Mouse (Mus musculus) midbrain, embryonic 10.5 days (tissue): ENCODE measurements around the gene Ttc5. TPM values are rescaled to one million over a fixed set of nuclear protein-coding genes. Genes with fewer than 3 reads are reported as not detected.
"Not testable (repeated sequence)": the region's sequence is repeated elsewhere in the genome, so short reads cannot be mapped to it uniquely, and the experiment has no call there.

Source experiments
- DNase-seq: peaks from one replicate; pipeline ENCODE4 v3.0.0-alpha.2; 2017; ENCODE audit warnings: low spot score
- H3K27ac ChIP-seq: fragments of 300-500 bp; sonication (generic); replicated peaks from 2 replicates; pipeline ENCODE4 v1.5.1; 2016; ENCODE audit warnings: mild to moderate bottlenecking
- H3K27me3 ChIP-seq: fragments of 300-500 bp; sonication (generic); 2 replicates; pipeline ENCODE4 v1.6.1; 2016; ENCODE audit warnings: low read depth, mild to moderate bottlenecking; ENCODE audit not compliant: poor library complexity, severe bottlenecking
- H3K36me3 ChIP-seq: fragments of 300-500 bp; sonication (generic); 2 replicates; pipeline ENCODE4 v1.6.1; 2016; ENCODE audit warnings: mild to moderate bottlenecking, moderate library complexity
- H3K4me1 ChIP-seq: fragments of 300-500 bp; sonication (generic); 2 replicates; pipeline ENCODE4 v1.6.1; 2016
- H3K4me3 ChIP-seq: fragments of 300-500 bp; sonication (generic); 2 replicates; pipeline ENCODE4 v1.5.1; 2016; ENCODE audit warnings: mild to moderate bottlenecking, moderate library complexity
- H3K9me3 ChIP-seq: fragments of 300-500 bp; sonication (generic); replicated peaks from 2 replicates; pipeline ENCODE4 v1.6.1; 2016; ENCODE audit warnings: mild to moderate bottlenecking
- WGBS: fragments of 180-500 bp; shearing (Covaris S2); methylation state at CpG from one replicate; pipeline ENCODE4 v1.1.7; 2016; 5-methylcytosine and 5-hydroxymethylcytosine counted together
- polyA plus RNA-seq: library from polyadenylated mRNA; unstranded; fragments of >200 nt; fragmentation: Nextera tagmentation; extraction: Ambion mirVana; gene quantifications from 2 replicates; pipeline ENCODE4 v1.2.1, GENCODE M21; 2016

Ttc5 gene
- polyA plus RNA-seq = 116 and 127 TPM in 2 replicates

GRCm38 (mm10) chr14:50785251-50785637, at the start of gene Ttc5:
Gene Ttc5, minus strand, starts transcription at chr14:50785519.
- H3K4me3 ChIP-seq = peak within 1 kb of the TSS; percentile 80
- H3K9me3 ChIP-seq = no peaks in the 10 kb centered on the region
- peaks cover 7% of the 10 kb centered on the region for H3K4me1 ChIP-seq
- WGBS = under 1% methylated on average over 21 of the region's 21 CpGs
- peaks cover 21% of the 10 kb centered on the region for H3K36me3 ChIP-seq
- H3K27ac ChIP-seq = peak within 1 kb of the TSS; percentile 94
- DNase-seq = peak; percentile 92
- no peaks in the 10 kb centered on the region for H3K27me3 ChIP-seq

- no peak overlapping the region for H3K27ac ChIP-seq
- DNase-seq = no peak
- no peaks in the 10 kb centered on the region for H3K9me3 ChIP-seq
- H3K4me3 ChIP-seq = no peak overlapping the region
- no peaks in the 10 kb centered on the region for H3K27me3 ChIP-seq
- no peaks in the 10 kb centered on the region for H3K36me3 ChIP-seq
- 67% methylated on average over 2 of the region's 2 CpGs for WGBS
- no peaks in the 10 kb centered on the region for H3K4me1 ChIP-seq
These were observed 49.1 kb upstream of the Ttc5 start for GRCm38 (mm10) chr14:50834435-50834834.

GRCm38 (mm10) chr14:50833964-50834363, 48.6 kb upstream of the Ttc5 start:
- WGBS = 86% methylated on average over 10 of the region's 10 CpGs
- no peak overlapping the region for H3K4me3 ChIP-seq

GRCm38 (mm10) chr14:50829878-50830277, 44.6 kb upstream of the Ttc5 start:
- Histone ChIP-seq H3K36me3 (no peaks in the 10 kb centered on the region), H3K27ac (no peak overlapping the region), H3K4me1 (no peaks in the 10 kb centered on the region), H3K4me3 (no peak overlapping the region), H3K27me3 (no peaks in the 10 kb centered on the region), H3K9me3 (no peaks in the 10 kb centered on the region)
- WGBS = 87% methylated on average over 3 of the region's 3 CpGs
- no peak for DNase-seq

More at GRCm38 (mm10) chr14:50833964-50834363, 48.6 kb upstream of the Ttc5 start:
- no peaks in the 10 kb centered on the region for H3K4me1 ChIP-seq
- H3K9me3 ChIP-seq = no peaks in the 10 kb centered on the region
- H3K27me3 ChIP-seq = no peaks in the 10 kb centered on the region
- H3K36me3 ChIP-seq = no peaks in the 10 kb centered on the region
- no peak overlapping the region for H3K27ac ChIP-seq
- DNase-seq = no peak

GRCm38 (mm10) chr14:50826579-50826978, 41.3 kb upstream of the Ttc5 start:
- Histone ChIP-seq H3K4me1 (no peaks in the 10 kb centered on the region), H3K4me3 (no peak overlapping the region), H3K27ac (no peak overlapping the region), H3K9me3 (no peaks in the 10 kb centered on the region), H3K36me3 (peaks cover 31% of the 10 kb centered on the region), H3K27me3 (no peaks in the 10 kb centered on the region)
- 89% methylated on average over 4 of the region's 4 CpGs for WGBS
- DNase-seq = no peak

- Histone ChIP-seq H3K27me3 (no peaks in the 10 kb centered on the region), H3K27ac (no peak overlapping the region), H3K4me3 (no peak overlapping the region), H3K36me3 (peaks cover 54% of the 10 kb centered on the region), H3K9me3 (no peaks in the 10 kb centered on the region), H3K4me1 (no peaks in the 10 kb centered on the region)
- WGBS = 93% methylated on average over 9 of the region's 9 CpGs
- no peak for DNase-seq
These were observed 38.9 kb upstream of the Ttc5 start for GRCm38 (mm10) chr14:50824219-50824618.

- Histone ChIP-seq H3K4me1 (no peaks in the 10 kb centered on the region), H3K4me3 (no peak overlapping the region), H3K36me3 (peaks cover 64% of the 10 kb centered on the region), H3K27me3 (no peaks in the 10 kb centered on the region), H3K27ac (no peak overlapping the region), H3K9me3 (no peaks in the 10 kb centered on the region)
- no peak for DNase-seq
- 85% methylated on average over 2 of the region's 2 CpGs for WGBS
These were observed 37.9 kb upstream of the Ttc5 start for GRCm38 (mm10) chr14:50823240-50823639.

- Histone ChIP-seq H3K36me3 (peaks cover 79% of the 10 kb centered on the region), H3K4me3 (no peak overlapping the region), H3K9me3 (no peaks in the 10 kb centered on the region), H3K4me1 (peaks cover 6% of the 10 kb centered on the region; the same call in 1 of the 2 replicates), H3K27me3 (no peaks in the 10 kb centered on the region), H3K27ac (no peak overlapping the region)
- DNase-seq = no peak
- 82% methylated on average over 2 of the region's 2 CpGs for WGBS
These were observed 27.7 kb upstream of the Ttc5 start for GRCm38 (mm10) chr14:50813060-50813459.

- peaks cover 28% of the 10 kb centered on the region for H3K36me3 ChIP-seq
- peak within 1 kb of the TSS; percentile 89 for H3K27ac ChIP-seq
- no peaks in the 10 kb centered on the region for H3K27me3 ChIP-seq
- no peaks in the 10 kb centered on the region for H3K9me3 ChIP-seq
- DNase-seq = peak; percentile 95
- H3K4me1 ChIP-seq = peaks cover 14% of the 10 kb centered on the region
- WGBS = under 1% methylated on average over 42 of the region's 42 CpGs
- H3K4me3 ChIP-seq = peak within 1 kb of the TSS; percentile 64
These were observed 22.3 kb upstream of the Ttc5 start, which contains the start of the genes Ccnb1ip1 and Parp2 for GRCm38 (mm10) chr14:50807487-50808072. Gene Ccnb1ip1, minus strand, starts transcription at chr14:50807732. Gene Parp2, plus strand, starts transcription at chr14:50807841.

- Histone ChIP-seq H3K4me3 (peak overlapping the region; percentile 64; the same call in 1 of the 2 replicates), H3K4me1 (peaks cover 14% of the 10 kb centered on the region), H3K36me3 (peaks cover 17% of the 10 kb centered on the region)
- not testable (repeated sequence) for DNase-seq, H3K9me3 ChIP-seq, H3K27me3 ChIP-seq, H3K27ac ChIP-seq
- 93% methylated on average over 5 of the region's 5 CpGs for WGBS
These were observed 21.1 kb upstream of the Ttc5 start for GRCm38 (mm10) chr14:50806469-50806868.

- H3K27me3 ChIP-seq = no peaks in the 10 kb centered on the region
- H3K4me3 ChIP-seq = no peak overlapping the region
- WGBS = 77% methylated on average over 13 of the region's 13 CpGs
- no peaks in the 10 kb centered on the region for H3K9me3 ChIP-seq
- DNase-seq = no peak
- no peaks in the 10 kb centered on the region for H3K36me3 ChIP-seq
- peaks cover 16% of the 10 kb centered on the region for H3K4me1 ChIP-seq
- H3K27ac ChIP-seq = no peak overlapping the region
These were observed 19.4 kb upstream of the Ttc5 start for GRCm38 (mm10) chr14:50804683-50805082.

GRCm38 (mm10) chr14:50802843-50803562, 17.7 kb upstream of the Ttc5 start:
- Histone ChIP-seq H3K4me3 (no peak overlapping the region), H3K9me3 (no peaks in the 10 kb centered on the region), H3K4me1 (peaks cover 10% of the 10 kb centered on the region), H3K27ac (no peak overlapping the region), H3K36me3 (no peaks in the 10 kb centered on the region), H3K27me3 (no peaks in the 10 kb centered on the region)
- 61% methylated on average over 4 of the region's 4 CpGs for WGBS
- no peak for DNase-seq

- no peaks in the 10 kb centered on the region for H3K27me3 ChIP-seq
- H3K27ac ChIP-seq = no peak overlapping the region
- no peak overlapping the region for H3K4me3 ChIP-seq
- no peak for DNase-seq
- H3K4me1 ChIP-seq = peaks cover 10% of the 10 kb centered on the region
- H3K36me3 ChIP-seq = no peaks in the 10 kb centered on the region
- no peaks in the 10 kb centered on the region for H3K9me3 ChIP-seq
- WGBS = 92% methylated on average over 6 of the region's 6 CpGs
These were observed 17.1 kb upstream of the Ttc5 start for GRCm38 (mm10) chr14:50802441-50802840.
